15 mouse cellular contexts compared by ENCODE assay signal in the genomic region with DNA sequence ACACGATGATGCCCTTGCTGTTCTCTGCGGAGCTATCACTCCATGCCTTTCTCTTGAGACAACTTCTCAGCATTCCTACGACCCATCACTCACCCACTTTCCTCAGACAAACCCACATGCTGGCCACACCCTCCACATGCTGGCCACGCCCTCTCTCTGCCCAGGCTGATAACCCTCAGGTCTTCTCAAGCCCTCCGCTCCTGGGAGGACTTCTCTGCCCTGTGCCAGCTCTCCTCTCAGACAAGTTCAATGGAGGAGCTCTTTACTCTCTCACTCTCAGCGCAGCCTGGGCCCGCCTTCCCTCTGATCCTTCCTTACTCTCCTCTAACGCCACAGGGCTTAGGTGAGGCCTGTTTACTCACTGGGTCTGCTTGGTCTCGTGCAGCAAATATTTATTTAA. TPM values are rescaled to one million over a fixed set of nuclear protein-coding genes. Genes with fewer than 3 reads are reported as not detected.
A peak's percentile ranks its signal among the peaks of the same experiment; 100 is the strongest.
DNase-seq lines count a peak whose midpoint lies in the region; ATAC-seq and TF ChIP-seq lines count a peak whose summit lies in the region.
"Had no signal": no experiment of that assay in that cellular context is flagged by ENCODE, and none has a peak within 500 bp of the region (broad histone marks: within the 10 kb centered on the region; RNA-seq: fewer than 3 reads in every experiment).

No protein-coding gene starts in this region.

- no peak for TF ChIP-seq CTCF in lung, adult 2 months (IDR thresholded peaks at IDR 0.05; ENCODE audit: insufficient read depth, low read length)
- no peak for TF ChIP-seq CTCF in stomach, postnatal 0 days (IDR thresholded peaks at IDR 0.05; ENCODE audit: low read depth)
- TF ChIP-seq CTCF in midbrain, postnatal 0 days (IDR thresholded peaks at IDR 0.05), result no peak

- H3K36me3 ChIP-seq in lung, embryonic 15.5 days, result no peaks in the 10 kb centered on the region
- no peaks in the 10 kb centered on the region for H3K36me3 ChIP-seq in liver, embryonic 16.5 days (ENCODE audit: control insufficient read depth, insufficient read depth)
- H3K36me3 ChIP-seq in stomach, postnatal 0 days (ENCODE audit: control insufficient read depth, insufficient read depth, low read length), result no peaks in the 10 kb centered on the region
- H3K36me3 ChIP-seq in embryonic facial prominence, embryonic 10.5 days (replicated peaks), result no peaks in the 10 kb centered on the region
- no peaks in the 10 kb centered on the region for H3K36me3 ChIP-seq in midbrain, postnatal 0 days (ENCODE audit: insufficient read depth, low read length)
- H3K36me3 ChIP-seq: forebrain, embryonic 10.5 days; neural tube, embryonic 13.5 days had no signal

- no peak for TF ChIP-seq POLR2A in lung, adult 2 months (IDR thresholded peaks at IDR 0.05; ENCODE audit: borderline replicate concordance, extremely low read depth, low read depth, low read length)

- H3K4me1 ChIP-seq in lung, embryonic 15.5 days, result no peaks in the 10 kb centered on the region
- no peaks in the 10 kb centered on the region for H3K4me1 ChIP-seq in lung, adult 2 months (ENCODE audit: control insufficient read depth, insufficient read depth, low read length)
- peaks cover 24% of the 10 kb centered on the region for H3K4me1 ChIP-seq in liver, embryonic 16.5 days (ENCODE audit: control insufficient read depth, low read depth, low read length)
- H3K4me1 ChIP-seq in stomach, postnatal 0 days (replicated peaks; ENCODE audit: control insufficient read depth, insufficient read depth), result no peaks in the 10 kb centered on the region
- H3K4me1 ChIP-seq in embryonic facial prominence, embryonic 10.5 days, result no peaks in the 10 kb centered on the region
- no peaks in the 10 kb centered on the region for H3K4me1 ChIP-seq in midbrain, postnatal 0 days (ENCODE audit: insufficient read depth, low read length)
- H3K4me1 ChIP-seq: forebrain, embryonic 10.5 days; neural tube, embryonic 13.5 days had no signal

- no peak for DNase-seq in lung, adult 2 months
- DNase-seq in stomach, postnatal 0 days (ENCODE audit: low spot score), result peak; percentile 46
- DNase-seq in adrenal gland, adult 8-10 months, result no peak
- no peak for DNase-seq in embryonic facial prominence, embryonic 10.5 days (ENCODE audit: low spot score)
- DNase-seq in midbrain, postnatal 0 days (ENCODE audit: low spot score), result no peak
- DNase-seq: adrenal gland, postnatal 14 days; cerebellum, adult 11 months; embryo, embryonic 11 days; heart, adult 2 months had no signal

- peak; percentile 49; the same call in 1 of the 2 replicates for ATAC-seq in lung, embryonic 15.5 days (ENCODE audit: borderline replicate concordance, extremely low read depth, low FRiP score, low TSS enrichment)
- ATAC-seq in common myeloid progenitor, adult 5-6 weeks (replicated peaks; ENCODE audit: low read depth, poor library complexity, severe bottlenecking), result peak; percentile 76; the same call in 1 of the 2 replicates
- ATAC-seq in liver, embryonic 16.5 days (ENCODE audit: low read depth), result peak; percentile 95
- ATAC-seq in stomach, postnatal 0 days (ENCODE audit: low FRiP score, low TSS enrichment), result peak; percentile 62
- ATAC-seq in midbrain, postnatal 0 days (ENCODE audit: low FRiP score), result no peak
- ATAC-seq: midbrain, embryonic 16.5 days had no signal

- no peak overlapping the region for H3K4me2 ChIP-seq in lung, embryonic 15.5 days
- H3K4me2 ChIP-seq in liver, embryonic 16.5 days (ENCODE audit: low read depth, low read length), result peak overlapping the region; percentile 71
- no peak overlapping the region for H3K4me2 ChIP-seq in stomach, postnatal 0 days (replicated peaks; ENCODE audit: low read depth)
- no peak overlapping the region for H3K4me2 ChIP-seq in midbrain, postnatal 0 days (ENCODE audit: low read depth, low read length, poor library complexity, severe bottlenecking)
- H3K4me2 ChIP-seq: neural tube, embryonic 13.5 days had no signal

- 34% methylated on average over 9 of the region's 9 CpGs for WGBS in lung, embryonic 15.5 days
- WGBS in lung, adult 2 months, result 49% methylated on average over 9 of the region's 9 CpGs
- 30% methylated on average over 9 of the region's 9 CpGs for WGBS in liver, embryonic 16.5 days (ENCODE audit: insufficient replicate concordance)
- WGBS in stomach, postnatal 0 days, result 32% methylated on average over 9 of the region's 9 CpGs
- 57% methylated on average over 9 of the region's 9 CpGs for WGBS in embryonic facial prominence, embryonic 10.5 days
- 54% methylated on average over 9 of the region's 9 CpGs for WGBS in midbrain, postnatal 0 days

- H3K27ac ChIP-seq in lung, embryonic 15.5 days, result no peak overlapping the region
- H3K27ac ChIP-seq in liver, embryonic 16.5 days (ENCODE audit: low read length), result peak overlapping the region; percentile 92
- peak overlapping the region; percentile 76 for H3K27ac ChIP-seq in stomach, postnatal 0 days (replicated peaks)
- H3K27ac ChIP-seq in embryonic facial prominence, embryonic 10.5 days (replicated peaks), result no peak overlapping the region
- H3K27ac ChIP-seq in midbrain, postnatal 0 days (ENCODE audit: low read depth, low read length), result no peak overlapping the region
- H3K27ac ChIP-seq: forebrain, embryonic 10.5 days; heart, adult 2 months; neural tube, embryonic 13.5 days had no signal

- TF ChIP-seq EP300 in stomach, postnatal 0 days (optimal IDR thresholded peaks at IDR 0.05), result no peak

- H3K27me3 ChIP-seq in lung, embryonic 15.5 days, result no peaks in the 10 kb centered on the region; the same call in 1 of the 2 replicates
- no peaks in the 10 kb centered on the region; the same call in 1 of the 2 replicates for H3K27me3 ChIP-seq in liver, embryonic 16.5 days (ENCODE audit: control insufficient read depth, insufficient read depth, low read depth, low read length)
- H3K27me3 ChIP-seq in stomach, postnatal 0 days (ENCODE audit: control insufficient read depth, insufficient read depth, low read length), result no peaks in the 10 kb centered on the region
- no peaks in the 10 kb centered on the region for H3K27me3 ChIP-seq in embryonic facial prominence, embryonic 10.5 days (replicated peaks; ENCODE audit: low read depth, poor library complexity, severe bottlenecking)
- H3K27me3 ChIP-seq in midbrain, postnatal 0 days (ENCODE audit: insufficient read depth, low read length), result no peaks in the 10 kb centered on the region
- H3K27me3 ChIP-seq: neural tube, embryonic 13.5 days had no signal

- no peak overlapping the region for H3K4me3 ChIP-seq in lung, embryonic 15.5 days
- no peak overlapping the region for H3K4me3 ChIP-seq in lung, adult 2 months (replicated peaks; ENCODE audit: extremely low read depth, low read depth, low read length)
- peak overlapping the region; percentile 54 for H3K4me3 ChIP-seq in liver, embryonic 16.5 days (ENCODE audit: low read depth, low read length)
- H3K4me3 ChIP-seq in stomach, postnatal 0 days (ENCODE audit: low read depth, low read length), result no peak overlapping the region
- H3K4me3 ChIP-seq in embryonic facial prominence, embryonic 10.5 days, result no peak overlapping the region
- H3K4me3 ChIP-seq in midbrain, postnatal 0 days (ENCODE audit: low read depth, low read length), result no peak overlapping the region
- H3K4me3 ChIP-seq: forebrain, embryonic 10.5 days; heart, adult 2 months; neural tube, embryonic 13.5 days had no signal

- no peaks in the 10 kb centered on the region for H3K9me3 ChIP-seq in lung, embryonic 15.5 days
- peaks cover 3% of the 10 kb centered on the region; the same call in 1 of the 2 replicates for H3K9me3 ChIP-seq in liver, embryonic 16.5 days (replicated peaks; ENCODE audit: control insufficient read depth, low read length)
- no peaks in the 10 kb centered on the region for H3K9me3 ChIP-seq in stomach, postnatal 0 days (ENCODE audit: control insufficient read depth, low read length)
- 0 out of 2 replicates have a peak, but pooled peaks cover 3% of the 10 kb centered on the region for H3K9me3 ChIP-seq in embryonic facial prominence, embryonic 10.5 days
- 0 out of 2 replicates have a peak, but pooled peaks cover 3% of the 10 kb centered on the region for H3K9me3 ChIP-seq in midbrain, postnatal 0 days (ENCODE audit: low read length)
- H3K9me3 ChIP-seq: forebrain, embryonic 10.5 days had no signal

- H3K9ac ChIP-seq in lung, embryonic 15.5 days, result no peak overlapping the region
- H3K9ac ChIP-seq in liver, embryonic 16.5 days (ENCODE audit: low read depth, low read length), result peak overlapping the region; percentile 63
- no peak overlapping the region for H3K9ac ChIP-seq in stomach, postnatal 0 days (ENCODE audit: low read length)
- no peak overlapping the region for H3K9ac ChIP-seq in midbrain, postnatal 0 days (replicated peaks; ENCODE audit: low read length, poor library complexity, severe bottlenecking)
- H3K9ac ChIP-seq: neural tube, embryonic 13.5 days had no signal

RNA-seq across cellular contexts. Expression of a gene that starts 22.5 kb away (rescaled TPM):
- polyA plus RNA-seq in lung, embryonic 15.5 days (2015; fragmentation: Nextera tagmentation; extraction: Ambion mirVana), result 9.9 and 10.1 TPM in 2 replicates
- 15.1 and 16.3 TPM in 2 replicates for polyA plus RNA-seq in lung, adult 2 months (2012; rRNA removed)
- total RNA-seq in common myeloid progenitor, adult 5-6 weeks (2017), result 0.05 TPM in 1 of 2 replicates, not detected in the other
- polyA plus RNA-seq in liver, embryonic 16.5 days (2015; fragmentation: Nextera tagmentation; extraction: Ambion mirVana), result 0.90 and 1.1 TPM in 2 replicates
- 1.4 and 1.5 TPM in 2 replicates for polyA plus RNA-seq in stomach, postnatal 0 days (2015; fragmentation: Nextera tagmentation; extraction: Ambion mirVana)
- 10 to 100 TPM in 2 of 4 experiments, 1 to 10 TPM in 2; 5.6 to 11.6 (median 10.1) TPM for total RNA-seq in adrenal gland, adult 8-10 months (2022)
- polyA plus RNA-seq in embryonic facial prominence, embryonic 10.5 days (2016; fragmentation: Nextera tagmentation; extraction: Ambion mirVana), result 2.5 and 2.7 TPM in 2 replicates
- total RNA-seq in midbrain, postnatal 0 days (2014; rRNA removed), result 1.8 and 2.7 TPM in 2 replicates
- polyA plus RNA-seq in midbrain, postnatal 0 days (2015; fragmentation: Nextera tagmentation; extraction: Ambion mirVana), result 0.91 and 1.0 TPM in 2 replicates

RNA-seq across cellular contexts. Expression of a gene that starts 35.2 kb away (rescaled TPM):
- 10.8 and 12.0 TPM in 2 replicates for polyA plus RNA-seq in lung, embryonic 15.5 days (2015; fragmentation: Nextera tagmentation; extraction: Ambion mirVana)
- polyA plus RNA-seq in lung, adult 2 months (2012; rRNA removed), result 24.4 and 25.2 TPM in 2 replicates
- 98.7 and 102 TPM in 2 replicates for total RNA-seq in common myeloid progenitor, adult 5-6 weeks (2017)
- 2.3 and 3.3 TPM in 2 replicates for polyA plus RNA-seq in liver, embryonic 16.5 days (2015; fragmentation: Nextera tagmentation; extraction: Ambion mirVana)
- polyA plus RNA-seq in stomach, postnatal 0 days (2015; fragmentation: Nextera tagmentation; extraction: Ambion mirVana), result 6.4 and 6.5 TPM in 2 replicates
- total RNA-seq in adrenal gland, adult 8-10 months (2022), result 10 to 100 TPM; 65.6 to 74.6 (median 72.5) TPM
- 12.7 and 13.2 TPM in 2 replicates for polyA plus RNA-seq in embryonic facial prominence, embryonic 10.5 days (2016; fragmentation: Nextera tagmentation; extraction: Ambion mirVana)
- total RNA-seq in midbrain, postnatal 0 days (2014; rRNA removed), result 59.1 and 62.2 TPM in 2 replicates
- 8.9 and 9.4 TPM in 2 replicates for polyA plus RNA-seq in midbrain, postnatal 0 days (2015; fragmentation: Nextera tagmentation; extraction: Ambion mirVana)

RNA-seq across cellular contexts. Expression of a gene that starts 44.2 kb away (rescaled TPM):
- 0.30 and 0.36 TPM in 2 replicates for polyA plus RNA-seq in lung, embryonic 15.5 days (2015; fragmentation: Nextera tagmentation; extraction: Ambion mirVana)
- polyA plus RNA-seq in lung, adult 2 months (2012; rRNA removed), result 0.60 and 0.70 TPM in 2 replicates
- 0.15 and 1.6 TPM in 2 replicates for total RNA-seq in common myeloid progenitor, adult 5-6 weeks (2017)
- polyA plus RNA-seq in liver, embryonic 16.5 days (2015; fragmentation: Nextera tagmentation; extraction: Ambion mirVana), result 0.15 and 0.26 TPM in 2 replicates
- polyA plus RNA-seq in stomach, postnatal 0 days (2015; fragmentation: Nextera tagmentation; extraction: Ambion mirVana), result 0.68 and 0.81 TPM in 2 replicates
- total RNA-seq in adrenal gland, adult 8-10 months (2022), result 1 to 10 TPM; 4.9 to 7.5 (median 5.6) TPM
- 3.7 and 4.8 TPM in 2 replicates for polyA plus RNA-seq in embryonic facial prominence, embryonic 10.5 days (2016; fragmentation: Nextera tagmentation; extraction: Ambion mirVana)
- 47.3 and 53.6 TPM in 2 replicates for total RNA-seq in midbrain, postnatal 0 days (2014; rRNA removed)
- 20.5 and 20.9 TPM in 2 replicates for polyA plus RNA-seq in midbrain, postnatal 0 days (2015; fragmentation: Nextera tagmentation; extraction: Ambion mirVana)

Comparison
In these comparisons a context has a peak if more than half of its experiments do, and no peak if none do; other contexts are left out.
1. H3K27ac ChIP-seq: peak in liver, embryonic 16.5 days (single experiment) and stomach, postnatal 0 days (single experiment); none in lung, embryonic 15.5 days (single experiment), embryonic facial prominence, embryonic 10.5 days (single experiment) and midbrain, postnatal 0 days (single experiment).